10 mouse cellular contexts compared by ENCODE assay signal in the genomic region with DNA sequence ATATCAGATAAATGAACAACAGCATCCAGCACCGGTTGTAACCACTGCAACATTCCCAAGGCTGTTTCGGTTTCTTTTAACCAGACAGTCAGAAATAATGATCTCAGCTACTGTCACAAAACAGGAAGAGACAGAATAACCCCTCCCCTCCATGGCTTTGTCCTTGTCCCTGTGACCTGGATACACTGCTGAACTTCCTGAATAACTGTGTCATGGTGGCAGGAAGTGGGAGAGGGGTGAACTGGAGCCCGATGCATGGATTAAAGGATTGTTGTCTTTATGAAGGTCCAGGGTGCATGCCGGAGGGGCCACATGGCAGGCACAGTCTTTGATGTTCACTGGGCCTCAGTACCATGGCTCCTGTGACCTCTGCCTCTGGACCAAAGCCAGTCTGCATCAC.
A peak's percentile ranks its signal among the peaks of the same experiment; 100 is the strongest.
DNase-seq lines count a peak whose midpoint lies in the region; ATAC-seq and TF ChIP-seq lines count a peak whose summit lies in the region.
"Had no signal": no experiment of that assay in that cellular context is flagged by ENCODE, and none has a peak within 500 bp of the region (broad histone marks: within the 10 kb centered on the region; RNA-seq: fewer than 3 reads in every experiment).

No protein-coding gene starts in this region.

- no peaks in the 10 kb centered on the region for H3K4me1 ChIP-seq in kidney, adult 2 months (ENCODE audit: control insufficient read depth, insufficient read depth, low read length)
- peaks cover 10% of the 10 kb centered on the region; the same call in 1 of the 2 replicates for H3K4me1 ChIP-seq in kidney, embryonic 16.5 days (ENCODE audit: insufficient read depth, low read length)

- no peak overlapping the region for H3K4me3 ChIP-seq in kidney, adult 2 months (ENCODE audit: insufficient read depth, low read depth, low read length)
- H3K4me3 ChIP-seq in kidney, embryonic 16.5 days (ENCODE audit: low read length), result no peak overlapping the region

- ATAC-seq in kidney, embryonic 16.5 days (ENCODE audit: low FRiP score, low TSS enrichment), result no peak; the same call in 1 of the 2 replicates
- ATAC-seq in granulocyte monocyte progenitor cell, adult 5-6 weeks (replicated peaks; ENCODE audit: poor library complexity, severe bottlenecking), result peak; percentile 46
- ATAC-seq: forebrain, embryonic 14.5 days had no signal

- no peak for TF ChIP-seq POLR2A in kidney, adult 2 months (IDR thresholded peaks at IDR 0.05; ENCODE audit: low read depth, low read length)

- no peak overlapping the region for H3K4me2 ChIP-seq in kidney, embryonic 16.5 days (replicated peaks; ENCODE audit: low read depth, low read length)

- TF ChIP-seq CTCF in kidney, adult 2 months (conservative IDR thresholded peaks at IDR 0.05; ENCODE audit: insufficient read depth, insufficient read length, low read depth, low read length), result no peak

- no peaks in the 10 kb centered on the region for H3K9me3 ChIP-seq in kidney, embryonic 16.5 days (ENCODE audit: low read length)

- no peaks in the 10 kb centered on the region for H3K36me3 ChIP-seq in kidney, adult 2 months (ENCODE audit: control insufficient read depth, insufficient read depth, low read length)
- H3K36me3 ChIP-seq in kidney, embryonic 16.5 days (ENCODE audit: insufficient read depth, low read length), result no peaks in the 10 kb centered on the region

- 59% methylated on average over 4 of the region's 4 CpGs for WGBS in kidney, adult 2 months
- 49% methylated on average over 4 of the region's 4 CpGs for WGBS in kidney, embryonic 16.5 days

- H3K27ac ChIP-seq in kidney, adult 2 months (ENCODE audit: insufficient read depth, low read depth, low read length), result no peak overlapping the region
- no peak overlapping the region for H3K27ac ChIP-seq in kidney, embryonic 16.5 days (ENCODE audit: low read length)
- H3K27ac ChIP-seq: macrophage had no signal

- DNase-seq in kidney, adult 2 months, result peak; percentile 28
- DNase-seq in thymus, postnatal 0 days (ENCODE audit: low spot score), result peak; percentile 30
- DNase-seq in thymus, postnatal 36 days, result no peak
- peak; percentile 91 for DNase-seq in retina, postnatal 1 day
- no peak for DNase-seq in frontal cortex, postnatal 14 days (ENCODE audit: low spot score in 2 of 2)
- DNase-seq in ovary, postnatal 36 days (ENCODE audit: low spot score), result no peak

- no peak overlapping the region for H3K9ac ChIP-seq in kidney, embryonic 16.5 days (replicated peaks; ENCODE audit: low read length)

- no peaks in the 10 kb centered on the region for H3K27me3 ChIP-seq in kidney, adult 2 months (replicated peaks; ENCODE audit: control insufficient read depth, insufficient read depth, low read length)
- no peaks in the 10 kb centered on the region; the same call in 1 of the 2 replicates for H3K27me3 ChIP-seq in kidney, embryonic 16.5 days (ENCODE audit: insufficient read depth, low read length)

Comparison
In these comparisons a context has a peak if more than half of its experiments do, and no peak if none do; other contexts are left out.
1. DNase-seq: peak in kidney, adult 2 months (single experiment), thymus, postnatal 0 days (single experiment) and retina, postnatal 1 day (single experiment); none in thymus, postnatal 36 days (0 of 2), frontal cortex, postnatal 14 days (0 of 2) and ovary, postnatal 36 days (single experiment).